Mouse (Mus musculus) hindbrain, embryonic 11.5 days (tissue): Measurements from ENCODE around the gene Ttc7b. TPM values are rescaled to one million over a fixed set of nuclear protein-coding genes. Genes with fewer than 3 reads are reported as not detected.

Experiments used
- ATAC-seq: fragments of 200-750 bp; cut with Nextera tagmentation; 2 replicates; pipeline ENCODE4 v1.8.0; 2017; ENCODE audit warnings: mild to moderate bottlenecking, moderate TSS enrichment, moderate library complexity; ENCODE audit not compliant: low FRiP score
- DNase-seq: peaks from one replicate; pipeline ENCODE4 v3.0.0-alpha.2; 2015; ENCODE audit warnings: low spot score
- H3K27ac ChIP-seq: fragments of 300-500 bp; sonication (generic); 2 replicates; pipeline ENCODE4 v1.5.1; 2014; ENCODE audit warnings: mild to moderate bottlenecking, low read depth, low read length
- H3K27me3 ChIP-seq: fragments of 300-500 bp; sonication (generic); 2 replicates; pipeline ENCODE4 v1.6.1; 2014; ENCODE audit warnings: mild to moderate bottlenecking, low read length, moderate library complexity, mixed read lengths; ENCODE audit not compliant: control insufficient read depth, insufficient read depth
- H3K36me3 ChIP-seq: fragments of 300-500 bp; sonication (generic); 2 replicates; pipeline ENCODE4 v1.6.1; 2014; ENCODE audit warnings: mild to moderate bottlenecking, low read length, moderate library complexity, mixed read lengths; ENCODE audit not compliant: control insufficient read depth, insufficient read depth
- H3K4me1 ChIP-seq: fragments of 300-500 bp; sonication (generic); replicated peaks from 2 replicates; pipeline ENCODE4 v1.6.1; 2014; ENCODE audit warnings: low read length, mixed read lengths; ENCODE audit not compliant: control insufficient read depth, insufficient read depth
- H3K4me2 ChIP-seq: fragments of 300-500 bp; sonication (generic); replicated peaks from 2 replicates; pipeline ENCODE4 v1.6.1; 2014; ENCODE audit warnings: mild to moderate bottlenecking, low read depth, low read length
- H3K4me3 ChIP-seq: fragments of 300-500 bp; sonication (generic); 2 replicates; pipeline ENCODE4 v1.5.1; 2014; ENCODE audit warnings: low read depth, low read length
- H3K9ac ChIP-seq: fragments of 300-500 bp; sonication (generic); 2 replicates; pipeline ENCODE4 v1.6.1; 2014; ENCODE audit warnings: low read depth, low read length
- H3K9me3 ChIP-seq: fragments of 300-500 bp; sonication (generic); 2 replicates; pipeline ENCODE4 v1.6.1; 2016; ENCODE audit warnings: low read length; ENCODE audit not compliant: control insufficient read depth
- WGBS: fragments of 180-500 bp; shearing (Covaris S2); extraction: QIAGEN DNeasy Blood & Tissue Kit; methylation state at CpG from one replicate; pipeline ENCODE4 v1.1.7; 2014; 5-methylcytosine and 5-hydroxymethylcytosine counted together
- polyA plus RNA-seq: library from polyadenylated mRNA; unstranded; fragments of >200 nt; fragmentation: Nextera tagmentation; extraction: Ambion mirVana; gene quantifications from 2 replicates; pipeline ENCODE4 v1.2.1, GENCODE M21; 2014

The Ttc7b gene
- polyA plus RNA-seq, 1 experiment from 2014 or later = 7.1 TPM

DNA sequence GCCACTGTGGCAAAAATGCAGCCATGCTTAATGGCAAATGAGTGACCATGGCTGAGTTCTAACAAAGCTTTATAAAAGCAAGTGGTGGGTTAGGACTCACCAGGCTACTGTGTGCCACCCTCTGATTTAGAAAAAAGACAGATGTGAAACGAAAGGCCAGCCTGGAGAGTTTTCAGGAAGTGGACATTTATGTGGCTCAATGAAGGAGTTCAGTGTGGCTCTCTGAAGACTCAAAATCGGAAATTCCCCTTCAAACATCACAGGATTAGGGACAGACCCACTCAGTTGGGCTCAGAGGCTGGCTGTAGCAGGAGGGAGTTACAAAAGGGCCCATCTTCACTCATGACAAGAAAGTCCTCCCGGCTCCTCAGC lies 243.1 kb downstream of the Ttc7b start:
- DNase-seq = no peak
- no peaks in the 10 kb centered on the region for H3K27me3 ChIP-seq
- H3K4me2 ChIP-seq = no peak overlapping the region
- H3K9ac ChIP-seq = no peak overlapping the region
- no peaks in the 10 kb centered on the region for H3K36me3 ChIP-seq
- 79% methylated on average over 3 of the region's 3 CpGs for WGBS
- no peak overlapping the region for H3K4me3 ChIP-seq
- H3K27ac ChIP-seq = peak overlapping the region; percentile 71; the same call in 1 of the 2 replicates
- H3K4me1 ChIP-seq = peaks cover 11% of the 10 kb centered on the region
- no peaks in the 10 kb centered on the region for H3K9me3 ChIP-seq
- no peak for ATAC-seq

DNA sequence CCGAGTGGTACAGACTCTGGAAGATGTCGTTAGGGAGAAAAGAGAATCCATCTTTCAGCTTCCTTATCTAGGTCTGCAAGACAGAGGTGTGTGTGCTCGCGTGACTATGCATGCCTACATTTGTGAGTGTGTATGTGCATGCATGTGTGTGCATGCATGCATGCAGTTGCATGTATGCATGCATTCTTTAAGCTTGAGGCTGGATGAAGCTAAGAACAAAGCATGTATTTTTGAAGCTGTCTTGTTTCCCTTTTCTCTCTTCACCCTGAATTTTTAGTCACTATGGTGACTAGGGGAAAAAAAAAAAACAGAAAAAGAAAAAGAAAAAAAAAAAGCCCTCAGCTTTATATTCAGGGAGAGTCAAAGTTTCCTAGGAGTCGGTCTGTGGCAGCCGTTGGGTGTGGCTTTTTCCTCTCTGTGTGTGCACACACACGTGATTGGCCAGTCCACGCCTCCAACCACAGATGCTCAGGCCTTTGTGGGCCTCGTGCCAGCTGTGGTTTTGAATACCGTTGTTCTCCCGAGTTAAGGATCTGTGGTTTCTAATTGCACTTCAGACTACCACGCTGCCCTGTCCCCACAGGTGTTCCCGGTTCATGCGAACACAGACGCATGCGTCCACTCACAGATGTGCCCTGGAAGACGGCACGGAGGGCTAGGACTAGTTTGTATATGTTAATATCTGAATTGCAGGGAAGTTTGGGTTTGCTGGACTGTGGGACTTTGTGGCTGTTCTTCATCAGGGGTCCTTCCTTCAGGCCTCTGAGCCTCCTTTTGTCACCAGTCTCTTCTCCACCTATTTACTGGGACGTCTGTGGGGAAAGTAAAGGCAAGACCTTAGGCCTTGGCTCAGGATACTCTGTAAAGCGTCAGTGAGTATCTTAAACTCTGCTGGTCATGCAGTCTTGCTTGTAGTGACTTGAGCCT lies 243.8 kb downstream of the Ttc7b start:
- no peak overlapping the region for H3K4me3 ChIP-seq
- no peak overlapping the region for H3K4me2 ChIP-seq
- H3K4me1 ChIP-seq = peaks cover 5% of the 10 kb centered on the region; the same call in 1 of the 2 replicates
- H3K9me3 ChIP-seq = no peaks in the 10 kb centered on the region
- no peaks in the 10 kb centered on the region for H3K36me3 ChIP-seq
- WGBS = 61% methylated on average over 20 of the region's 20 CpGs
- DNase-seq (peak; percentile 68), ATAC-seq (peak; percentile 72)
- no peak overlapping the region for H3K9ac ChIP-seq
- H3K27me3 ChIP-seq = no peaks in the 10 kb centered on the region
- H3K27ac ChIP-seq = peak overlapping the region; percentile 71

DNA sequence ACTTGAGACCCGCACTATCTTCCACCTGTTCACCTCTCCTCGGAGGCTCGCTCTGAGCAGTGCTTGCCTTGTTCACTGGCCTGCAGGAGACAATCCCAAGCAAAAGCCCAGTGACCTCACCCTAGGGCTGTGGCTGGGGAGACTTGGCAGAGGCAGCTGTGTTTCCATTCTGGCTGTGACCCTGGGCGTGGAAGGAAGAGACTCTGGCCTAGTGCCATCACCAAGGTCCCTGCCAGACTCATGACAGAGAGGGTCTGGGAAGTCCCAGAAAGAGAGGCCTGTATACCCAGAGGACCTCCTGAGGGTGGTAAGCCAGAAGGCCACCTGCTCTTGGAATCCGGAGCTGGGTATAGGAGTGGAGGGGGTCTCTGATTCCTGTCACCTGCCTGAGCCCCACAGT lies 244.8 kb downstream of the Ttc7b start:
- Histone ChIP-seq H3K36me3 (no peaks in the 10 kb centered on the region), H3K4me3 (no peak overlapping the region), H3K27me3 (no peaks in the 10 kb centered on the region), H3K9me3 (no peaks in the 10 kb centered on the region), H3K27ac (no peak overlapping the region), H3K4me2 (no peak overlapping the region), H3K4me1 (peaks cover 4% of the 10 kb centered on the region; the same call in 1 of the 2 replicates), H3K9ac (no peak overlapping the region)
- ATAC-seq = no peak
- WGBS = 91% methylated on average over 5 of the region's 5 CpGs
- no peak for DNase-seq

DNA sequence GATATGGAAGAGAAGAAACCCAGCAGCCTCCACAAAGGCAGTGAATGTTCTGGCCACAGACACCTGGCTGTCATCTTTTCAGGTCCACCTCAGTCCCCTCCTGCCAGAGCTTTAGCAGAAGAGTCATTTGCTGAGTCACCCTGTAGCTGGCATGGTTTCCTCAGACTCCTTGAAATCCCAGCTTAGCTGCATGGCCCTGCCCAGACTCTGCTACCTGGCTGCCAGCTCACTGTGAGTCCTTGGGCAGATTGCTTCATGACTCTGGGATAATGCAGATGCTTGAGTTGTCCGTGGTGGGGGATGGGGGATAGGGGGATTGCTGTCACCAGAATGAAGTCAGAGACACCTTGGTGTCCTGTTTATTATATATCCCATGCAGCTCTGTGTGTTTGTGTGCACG lies 247.6 kb downstream of the Ttc7b start:
- Histone ChIP-seq H3K4me3 (no peak overlapping the region), H3K27ac (no peak overlapping the region), H3K4me1 (0 out of 2 replicates have a peak, but pooled peaks cover 4% of the 10 kb centered on the region), H3K36me3 (no peaks in the 10 kb centered on the region), H3K27me3 (no peaks in the 10 kb centered on the region), H3K9ac (no peak overlapping the region), H3K9me3 (no peaks in the 10 kb centered on the region), H3K4me2 (no peak overlapping the region)
- no peak for DNase-seq
- ATAC-seq = no peak
- 74% methylated on average over 2 of the region's 2 CpGs for WGBS

DNA sequence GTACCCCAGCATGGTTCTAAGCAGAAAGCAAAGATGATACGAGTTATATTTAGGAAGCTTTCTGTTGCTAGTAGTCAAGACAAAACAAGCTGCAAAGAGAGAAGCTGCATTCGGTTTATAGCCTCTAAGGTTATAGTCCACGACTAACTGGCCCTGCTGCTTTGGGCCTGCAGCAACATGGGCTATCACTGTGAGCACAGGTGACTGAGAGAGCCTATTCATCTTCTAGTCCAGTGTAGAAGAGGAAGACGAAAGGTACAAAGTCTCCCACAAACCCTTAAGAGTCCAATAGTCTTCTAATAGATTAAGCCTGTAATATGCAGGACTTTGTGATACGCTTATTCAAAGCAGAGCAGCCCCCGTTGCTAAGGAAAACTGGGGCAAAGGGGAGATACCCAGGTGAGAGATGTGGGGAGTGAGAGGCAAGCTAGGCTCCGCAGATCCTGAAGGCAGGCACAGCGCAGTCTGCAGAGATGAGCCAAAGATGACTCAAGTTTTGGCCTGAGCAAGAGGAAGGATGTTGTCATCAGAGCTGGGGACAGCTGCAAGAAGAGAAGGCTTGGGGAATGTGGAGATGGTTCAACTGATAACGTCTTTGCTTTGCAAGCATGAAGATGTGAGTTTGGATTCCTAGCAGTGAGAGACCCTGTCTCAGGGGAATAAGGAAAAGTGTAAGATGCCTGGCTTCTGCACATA lies 250.5 kb downstream of the Ttc7b start:
- WGBS = 86% methylated on average over 9 of the region's 9 CpGs

DNA sequence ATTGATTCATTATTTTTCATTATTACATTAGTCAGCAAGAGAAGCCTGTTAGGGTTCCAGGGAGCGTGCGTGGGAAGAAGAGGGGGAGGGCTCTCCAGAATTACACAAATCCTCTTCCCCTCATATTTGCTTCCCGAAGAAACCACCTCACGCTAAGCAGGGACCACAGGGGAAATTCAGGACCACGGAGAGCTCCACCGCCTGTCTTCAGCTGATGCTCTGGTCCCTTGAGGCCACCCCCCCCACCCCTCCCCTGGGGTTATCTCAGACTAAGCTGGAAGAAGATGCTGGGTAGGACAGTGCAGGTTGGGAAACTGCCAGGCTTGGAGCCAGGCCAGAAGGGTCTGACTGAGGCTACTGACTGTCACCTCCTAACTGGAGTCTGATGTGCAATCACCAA lies 252.6 kb downstream of the Ttc7b start:
- H3K4me3 ChIP-seq = no peak overlapping the region
- ATAC-seq = no peak
- H3K27ac ChIP-seq = no peak overlapping the region
- H3K9me3 ChIP-seq = no peaks in the 10 kb centered on the region
- H3K27me3 ChIP-seq = no peaks in the 10 kb centered on the region
- H3K4me2 ChIP-seq = no peak overlapping the region
- H3K36me3 ChIP-seq = no peaks in the 10 kb centered on the region
- no peaks in the 10 kb centered on the region for H3K4me1 ChIP-seq
- WGBS = 10% methylated on average over 6 of the region's 6 CpGs
- DNase-seq = peak; percentile 63
- H3K9ac ChIP-seq = no peak overlapping the region

More for the DNA sequence above, 250.5 kb downstream of the Ttc7b start:
- ATAC-seq (no peak), DNase-seq (no peak)
- Histone ChIP-seq H3K27me3 (no peaks in the 10 kb centered on the region), H3K27ac (no peak overlapping the region), H3K36me3 (no peaks in the 10 kb centered on the region), H3K4me3 (no peak overlapping the region), H3K9ac (no peak overlapping the region), H3K9me3 (no peaks in the 10 kb centered on the region), H3K4me2 (no peak overlapping the region), H3K4me1 (no peaks in the 10 kb centered on the region)

DNA sequence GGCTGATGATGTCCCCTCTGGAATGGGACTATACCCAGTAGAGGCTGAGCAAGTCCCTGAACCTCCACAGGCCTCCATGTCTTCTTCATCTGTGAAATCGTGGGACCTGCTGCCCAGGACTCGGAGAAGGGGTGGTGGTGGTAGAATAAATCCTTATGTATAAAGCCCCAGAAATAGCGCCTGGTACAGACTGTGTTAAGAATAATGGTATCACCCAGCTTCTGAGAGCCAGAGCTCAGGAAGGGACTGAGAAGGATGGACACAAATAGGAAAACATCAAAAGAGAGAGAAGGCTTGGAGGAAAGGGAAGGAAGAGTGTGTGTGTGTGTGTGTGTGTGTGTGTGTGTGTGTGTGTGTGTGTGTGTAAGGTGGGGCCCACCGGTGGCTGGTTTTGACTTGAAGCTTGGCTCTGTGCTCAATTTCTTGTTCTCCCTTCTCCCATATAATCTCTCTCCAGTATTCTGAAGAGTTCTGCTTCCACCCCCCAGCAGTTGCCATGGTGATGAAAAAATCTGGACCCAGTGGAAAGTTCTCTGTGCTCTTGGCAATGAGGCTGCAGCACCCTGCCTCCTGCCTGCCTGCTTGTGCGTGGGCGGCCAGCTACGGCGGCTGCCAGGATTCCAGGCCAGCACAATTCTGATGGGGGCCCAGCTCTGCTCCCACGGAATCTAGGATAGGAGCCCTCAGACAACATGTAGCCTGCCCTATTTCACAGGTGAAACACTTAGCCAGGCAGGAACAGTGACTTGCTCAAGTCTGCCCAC lies 254.9 kb downstream of the Ttc7b start:
- no peaks in the 10 kb centered on the region for H3K9me3 ChIP-seq
- no peak overlapping the region for H3K4me2 ChIP-seq
- H3K4me1 ChIP-seq = no peaks in the 10 kb centered on the region
- no peak overlapping the region for H3K27ac ChIP-seq
- H3K9ac ChIP-seq = no peak overlapping the region
- WGBS = 69% methylated on average over 9 of the region's 9 CpGs
- H3K4me3 ChIP-seq = no peak overlapping the region
- no peaks in the 10 kb centered on the region for H3K36me3 ChIP-seq
- H3K27me3 ChIP-seq = no peaks in the 10 kb centered on the region
- ATAC-seq = no peak
- no peak for DNase-seq

DNA sequence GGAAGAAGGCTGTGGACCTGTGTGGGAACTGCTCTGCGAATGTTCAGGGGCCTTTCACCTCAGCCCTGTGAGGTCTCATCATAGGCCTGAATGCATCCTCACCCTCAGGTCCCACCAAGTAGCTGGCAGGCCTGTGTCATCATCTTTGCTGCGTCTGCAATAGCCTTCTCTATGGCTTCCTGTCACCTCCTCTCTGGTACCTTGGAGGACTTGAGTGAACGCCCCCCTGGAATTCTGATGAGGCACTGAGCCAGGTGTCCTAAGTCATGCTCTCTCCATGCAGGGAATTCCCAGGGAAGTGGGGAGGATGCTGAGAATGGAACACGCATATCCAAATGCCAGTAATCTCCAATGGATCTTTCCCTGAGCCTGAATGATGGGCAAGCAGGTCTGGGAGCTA lies 255.7 kb downstream of the Ttc7b start:
- H3K27ac ChIP-seq = no peak overlapping the region
- no peak overlapping the region for H3K4me2 ChIP-seq
- DNase-seq (no peak), ATAC-seq (no peak)
- H3K4me1 ChIP-seq = no peaks in the 10 kb centered on the region
- WGBS = 80% methylated on average over 4 of the region's 4 CpGs
- H3K36me3 ChIP-seq = no peaks in the 10 kb centered on the region
- H3K4me3 ChIP-seq = no peak overlapping the region
- no peak overlapping the region for H3K9ac ChIP-seq
- no peaks in the 10 kb centered on the region for H3K9me3 ChIP-seq
- H3K27me3 ChIP-seq = no peaks in the 10 kb centered on the region
